ENCODE assay signal across 22 mouse cellular contexts in the genomic region with DNA sequence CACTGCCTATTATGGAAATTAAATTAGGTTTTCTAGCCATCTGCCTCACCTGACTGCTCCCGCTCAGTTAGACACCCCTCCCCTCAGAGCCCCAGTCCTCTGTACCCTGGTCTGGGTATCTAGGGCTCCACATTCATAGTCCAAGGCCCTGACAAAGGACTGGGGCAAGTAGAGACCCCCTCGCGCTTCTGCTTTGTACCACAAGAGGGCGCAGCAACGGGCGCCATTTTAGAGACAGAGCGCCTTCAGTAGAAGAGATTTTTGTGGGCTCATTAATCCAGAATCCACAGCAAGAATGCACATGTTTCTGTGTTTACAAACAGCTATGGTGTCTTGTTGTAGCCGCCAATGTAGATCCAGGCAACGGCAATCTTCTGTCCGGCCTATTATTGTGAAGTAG.
DNase-seq lines count a peak whose midpoint lies in the region; ATAC-seq and TF ChIP-seq lines count a peak whose summit lies in the region.
"Had no signal": no experiment of that assay in that cellular context is flagged by ENCODE, and none has a peak within 500 bp of the region (broad histone marks: within the 10 kb centered on the region; RNA-seq: fewer than 3 reads in every experiment).

No protein-coding gene starts in this region.

- H3K27me3 ChIP-seq in kidney, postnatal 0 days (ENCODE audit: insufficient read depth, low read length), result no peaks in the 10 kb centered on the region
- H3K27me3 ChIP-seq in kidney, adult 2 months (replicated peaks; ENCODE audit: control insufficient read depth, insufficient read depth, low read length), result no peaks in the 10 kb centered on the region
- no peaks in the 10 kb centered on the region for H3K27me3 ChIP-seq in neural tube, embryonic 13.5 days
- H3K27me3 ChIP-seq: forebrain, embryonic 12.5 days; intestine, embryonic 15.5 days; limb, embryonic 15.5 days; stomach, embryonic 15.5 days had no signal

- H3K4me1 ChIP-seq in kidney, postnatal 0 days (replicated peaks; ENCODE audit: insufficient read depth, low read length), result no peaks in the 10 kb centered on the region
- H3K4me1 ChIP-seq in kidney, adult 2 months (ENCODE audit: control insufficient read depth, insufficient read depth, low read length), result no peaks in the 10 kb centered on the region
- H3K4me1 ChIP-seq in neural tube, embryonic 13.5 days (replicated peaks), result peaks cover 44% of the 10 kb centered on the region
- no peaks in the 10 kb centered on the region for H3K4me1 ChIP-seq in ES-E14 (ENCODE audit: control insufficient read depth in 2 of 2, insufficient read depth in 2 of 2, low read length in 2 of 2, poor library complexity in 1 of 2)
- H3K4me1 ChIP-seq: intestine, embryonic 15.5 days; limb, embryonic 15.5 days; stomach, embryonic 15.5 days had no signal

- H3K9ac ChIP-seq in kidney, postnatal 0 days (ENCODE audit: low read depth, low read length), result no peak overlapping the region
- no peak overlapping the region for H3K9ac ChIP-seq in neural tube, embryonic 13.5 days
- no peak overlapping the region for H3K9ac ChIP-seq in ES-E14 (ENCODE audit: insufficient read depth, low read depth, low read length, poor library complexity, severe bottlenecking)
- H3K9ac ChIP-seq: forebrain, embryonic 12.5 days; hindbrain, embryonic 14.5 days; intestine, embryonic 15.5 days; limb, embryonic 15.5 days; lung, embryonic 14.5 days; stomach, embryonic 15.5 days had no signal

- WGBS in kidney, postnatal 0 days, result 91% methylated on average over 10 of the region's 10 CpGs
- WGBS in kidney, adult 2 months, result 89% methylated on average over 10 of the region's 10 CpGs
- WGBS in neural tube, embryonic 13.5 days, result 87% methylated on average over 10 of the region's 10 CpGs

- H3K36me3 ChIP-seq in kidney, postnatal 0 days (ENCODE audit: insufficient read depth, low read length), result no peaks in the 10 kb centered on the region
- no peaks in the 10 kb centered on the region for H3K36me3 ChIP-seq in kidney, adult 2 months (ENCODE audit: control insufficient read depth, insufficient read depth, low read length)
- H3K36me3 ChIP-seq in neural tube, embryonic 13.5 days, result no peaks in the 10 kb centered on the region
- H3K36me3 ChIP-seq in ES-E14 (ENCODE audit: control insufficient read depth, insufficient read depth, low read length, poor library complexity, severe bottlenecking), result no peaks in the 10 kb centered on the region
- H3K36me3 ChIP-seq: forebrain, embryonic 12.5 days; intestine, embryonic 15.5 days; limb, embryonic 15.5 days; midbrain, embryonic 10.5 days; stomach, embryonic 15.5 days had no signal

- H3K27ac ChIP-seq in kidney, postnatal 0 days, result no peak overlapping the region
- H3K27ac ChIP-seq in kidney, adult 2 months (ENCODE audit: insufficient read depth, low read depth, low read length), result no peak overlapping the region
- peak overlapping the region; percentile 83; the same call in 1 of the 2 replicates for H3K27ac ChIP-seq in neural tube, embryonic 13.5 days (replicated peaks)
- no peak overlapping the region for H3K27ac ChIP-seq in ES-E14 (ENCODE audit: insufficient read depth, low read depth, low read length, poor library complexity, severe bottlenecking)
- H3K27ac ChIP-seq: forebrain, embryonic 12.5 days; intestine, embryonic 15.5 days; limb, embryonic 15.5 days; midbrain, embryonic 10.5 days; stomach, embryonic 15.5 days had no signal

- in situ Hi-C loops in ES-E14 (cut with MboI; ENCODE audit: low sequenced_read_pairs in 2 of 2, unreplicated experiment in 2 of 2), result no loop called here

- ATAC-seq in kidney, postnatal 0 days (replicated peaks; ENCODE audit: low FRiP score, low read depth), result no peak
- ATAC-seq in neural tube, embryonic 13.5 days (ENCODE audit: low read depth), result no peak
- no peak for ATAC-seq in monocyte, adult 5-6 weeks (replicated peaks; ENCODE audit: insufficient number of reproducible peaks, low FRiP score, low TSS enrichment, poor library complexity, severe bottlenecking)
- ATAC-seq: intestine, embryonic 15.5 days had no signal

- H3K9me3 ChIP-seq in kidney, postnatal 0 days (replicated peaks; ENCODE audit: low read length), result no peaks in the 10 kb centered on the region
- H3K9me3 ChIP-seq in neural tube, embryonic 13.5 days, result no peaks in the 10 kb centered on the region
- no peaks in the 10 kb centered on the region for H3K9me3 ChIP-seq in ES-E14 (ENCODE audit: control insufficient read depth, insufficient read depth, low read depth, low read length)
- H3K9me3 ChIP-seq: forebrain, embryonic 12.5 days; intestine, embryonic 15.5 days; limb, embryonic 15.5 days; midbrain, embryonic 10.5 days; stomach, embryonic 15.5 days had no signal

- H3K4me3 ChIP-seq in kidney, postnatal 0 days (replicated peaks; ENCODE audit: low read depth, low read length), result no peak overlapping the region
- no peak overlapping the region for H3K4me3 ChIP-seq in kidney, adult 2 months (ENCODE audit: insufficient read depth, low read depth, low read length)
- H3K4me3 ChIP-seq in neural tube, embryonic 13.5 days, result no peak overlapping the region
- no peak overlapping the region for H3K4me3 ChIP-seq in ES-E14 (ENCODE audit: insufficient read depth in 1 of 2, low read depth in 1 of 2, low read length in 2 of 2, poor library complexity in 1 of 2, severe bottlenecking in 1 of 2)
- H3K4me3 ChIP-seq: forebrain, embryonic 12.5 days; intestine, embryonic 15.5 days; limb, embryonic 15.5 days; midbrain, embryonic 10.5 days; stomach, embryonic 15.5 days had no signal

- H3K4me2 ChIP-seq in kidney, postnatal 0 days (ENCODE audit: low read length), result no peak overlapping the region
- H3K4me2 ChIP-seq in neural tube, embryonic 13.5 days, result no peak overlapping the region
- H3K4me2 ChIP-seq: forebrain, embryonic 12.5 days; heart, embryonic 11.5 days; hindbrain, embryonic 14.5 days; intestine, embryonic 15.5 days; limb, embryonic 15.5 days; lung, embryonic 14.5 days; stomach, embryonic 15.5 days had no signal

- DNase-seq in kidney, postnatal 0 days (ENCODE audit: low spot score), result no peak
- DNase-seq in kidney, adult 2 months, result no peak
- DNase-seq in neural tube, embryonic 10.5 days (ENCODE audit: extremely low spot score, low spot score), result no peak
- DNase-seq in ES-E14 (ENCODE audit: low read depth, low spot score), result peak; percentile 16
- DNase-seq in ovary, adult 18-20 months (ENCODE audit: low spot score), result no peak
- DNase-seq: adrenal gland, adult 2 months; cerebellum, adult 9-11 months; heart, postnatal 14 days; layer of hippocampus, postnatal 36 days; lung, embryonic 14.5 days; lung, postnatal 4 days; right cerebral cortex, postnatal 14 days; spleen, adult 18-20 months had no signal

- TF ChIP-seq CTCF in kidney, postnatal 0 days (IDR thresholded peaks at IDR 0.05; ENCODE audit: low read depth), result peak; percentile 9; the same call in 1 of the 2 replicates
- TF ChIP-seq CTCF in kidney, adult 2 months (conservative IDR thresholded peaks at IDR 0.05; ENCODE audit: insufficient read depth, insufficient read length, low read depth, low read length), result no peak

- TF ChIP-seq POLR2A in kidney, adult 2 months (IDR thresholded peaks at IDR 0.05; ENCODE audit: low read depth, low read length), result no peak

TF ChIP-seq in ES-E14, 5 proteins besides CTCF, POLR2A, EP300 and RAD21:
- peak; percentile 40; the same call in 1 of the 2 replicates for TF ChIP-seq ZC3H11A (IDR thresholded peaks at IDR 0.05; ENCODE audit: borderline replicate concordance, low read depth, low read length)
- no peak for TF ChIP-seq HCFC1 (IDR thresholded peaks at IDR 0.05; ENCODE audit: borderline replicate concordance, insufficient read depth, low read length)
- TF ChIP-seq CHD2 (IDR thresholded peaks at IDR 0.05; ENCODE audit: low read depth, low read length), result no peak
- no peak for TF ChIP-seq MAFK (IDR thresholded peaks at IDR 0.05; ENCODE audit: insufficient read depth, low read depth, low read length)
- TF ChIP-seq ZNF384 (IDR thresholded peaks at IDR 0.05; ENCODE audit: low read depth, low read length), result no peak
